Mouse (Mus musculus) fibroblast of lung, adult 2 months (primary cell): Measurements from ENCODE around the gene Fstl3.

Source experiments
- DNase-seq: peaks from one replicate; pipeline ENCODE4 v3.0.0-alpha.2; 2011; ENCODE audit warnings: low read depth

The Fstl3 gene

GRCm38 (mm10) chr10:79788386-79789158 is 11.5 kb downstream of the Fstl3 start:
- DNase-seq = no peak

GRCm38 (mm10) chr10:79789581-79789980 is 12.5 kb downstream of the Fstl3 start:
- DNase-seq = no peak

- DNase-seq = no peak
These were observed 13.8 kb downstream of the Fstl3 start, which contains the start of gene Prss57 for GRCm38 (mm10) chr10:79790861-79791260. Gene Prss57 (minus strand): TSS chr10:79790961.

- no peak for DNase-seq
These were observed 15.4 kb downstream of the Fstl3 start for GRCm38 (mm10) chr10:79792339-79793040.

GRCm38 (mm10) chr10:79793051-79793737 is 16.1 kb downstream of the Fstl3 start, which contains the start of gene Palm:
Gene Palm (plus strand): TSS chr10:79793572.
- DNase-seq = no peak

GRCm38 (mm10) chr10:79793738-79794490 is 16.8 kb downstream of the Fstl3 start:
- no peak for DNase-seq

GRCm38 (mm10) chr10:79794491-79794931 is 17.4 kb downstream of the Fstl3 start:
- peak; percentile 57 for DNase-seq

- no peak for DNase-seq
These were observed 18.8 kb downstream of the Fstl3 start for GRCm38 (mm10) chr10:79795905-79796304.

GRCm38 (mm10) chr10:79797326-79797725 is 20.3 kb downstream of the Fstl3 start:
- DNase-seq = no peak

- DNase-seq = no peak
These were observed 21.3 kb downstream of the Fstl3 start for GRCm38 (mm10) chr10:79798289-79798928.

GRCm38 (mm10) chr10:79800508-79800907 is 23.4 kb downstream of the Fstl3 start:
- DNase-seq = no peak

- no peak for DNase-seq
These were observed 24.8 kb downstream of the Fstl3 start for GRCm38 (mm10) chr10:79801837-79802236.

GRCm38 (mm10) chr10:79802331-79802971 is 25.4 kb downstream of the Fstl3 start:
- DNase-seq = peak; percentile 62

GRCm38 (mm10) chr10:79803716-79804323 is 26.7 kb downstream of the Fstl3 start:
- DNase-seq = no peak

- DNase-seq = no peak
These were observed 28.6 kb downstream of the Fstl3 start for GRCm38 (mm10) chr10:79805636-79806035.

GRCm38 (mm10) chr10:79806331-79806730 is 29.3 kb downstream of the Fstl3 start:
- no peak for DNase-seq

- no peak for DNase-seq
These were observed 29.9 kb downstream of the Fstl3 start for GRCm38 (mm10) chr10:79806972-79807371.

- DNase-seq = no peak
These were observed 30.8 kb downstream of the Fstl3 start for GRCm38 (mm10) chr10:79807826-79808225.

- DNase-seq = no peak
These were observed 31.7 kb downstream of the Fstl3 start for GRCm38 (mm10) chr10:79808728-79809127.
